Mouse (Mus musculus) cortical plate, adult 2 months (tissue): ENCODE results near the gene Sbk3.

Experiments used
- CTCF ChIP-seq: fragments of 200-500 bp; IDR thresholded peaks from 2 replicates; pipeline ENCODE4 v1.5.1; 2011; ENCODE audit warnings: mild to moderate bottlenecking, control low read depth, low read length; ENCODE audit not compliant: insufficient read depth; ENCODE audit errors: extremely low read depth
- POLR2A ChIP-seq: fragments of 200-500 bp; IDR thresholded peaks from 2 replicates; pipeline ENCODE4 v1.6.1; 2011; ENCODE audit warnings: mild to moderate bottlenecking, low read length, control low read depth; ENCODE audit not compliant: insufficient read depth; ENCODE audit errors: extremely low read depth

- TF ChIP-seq POLR2A (no peak), CTCF (no peak)
Observed at GRCm38 (mm10) chr7:4995268-4996002, 24.5 kb upstream of the Sbk3 start.
